Mouse (Mus musculus) lung, adult 2 months (tissue): ENCODE results near the gene Dscam.

Experiments used
- CTCF ChIP-seq: fragments of 200-500 bp; IDR thresholded peaks from 2 replicates; pipeline ENCODE4 v1.5.1; 2011; ENCODE audit warnings: mild to moderate bottlenecking, low read length, control low read depth; ENCODE audit not compliant: insufficient read depth
- POLR2A ChIP-seq: fragments of 200-500 bp; IDR thresholded peaks from 2 replicates; pipeline ENCODE4 v1.6.1; 2011; ENCODE audit warnings: low read depth, mild to moderate bottlenecking, control low read depth, low read length, borderline replicate concordance; ENCODE audit errors: extremely low read depth

GRCm38 (mm10) chr16:97203554-97203953, 33.0 kb upstream of the Dscam start:
- TF ChIP-seq CTCF (no peak), POLR2A (no peak)
